Mouse (Mus musculus): ENCODE data around the gene Lrwd1. TPM values are rescaled to one million over a fixed set of nuclear protein-coding genes. Genes with fewer than 3 reads are reported as not detected.

The Lrwd1 gene
- polyA plus RNA-seq, 1 experiment from 2014 or later: 49.1 TPM

- peak; percentile 4; the same call in 1 of the 2 replicates for ATAC-seq (ENCODE audit: insufficient number of reproducible peaks, insufficient read depth, low FRiP score, low TSS enrichment)
- 10% methylated on average over 20 of the region's 21 CpGs for WGBS
- peak overlapping the region; percentile 4 for H3K9ac ChIP-seq
- H3K4me1 ChIP-seq: peaks cover 13% of the 10 kb centered on the region
- peaks cover 27% of the 10 kb centered on the region for H3K27me3 ChIP-seq
- no peak overlapping the region for H3K27ac ChIP-seq
- H3K9me3 ChIP-seq: no peaks in the 10 kb centered on the region
- H3K36me3 ChIP-seq: no peaks in the 10 kb centered on the region
- H3K4me2 ChIP-seq (replicated peaks): peak overlapping the region; percentile 85
- H3K4me3 ChIP-seq: peak overlapping the region; percentile 60
Measured at GRCm38 (mm10) chr5:136084891-136085651, 50.8 kb downstream of the Lrwd1 start.

GRCm38 (mm10) chr5:136084144-136084881 lies 51.6 kb downstream of the Lrwd1 start:
- no peaks in the 10 kb centered on the region for H3K36me3 ChIP-seq
- H3K4me2 ChIP-seq (replicated peaks): peak overlapping the region; percentile 85
- peaks cover 27% of the 10 kb centered on the region for H3K27me3 ChIP-seq
- peak overlapping the region; percentile 64 for H3K9ac ChIP-seq
- H3K4me3 ChIP-seq: peak overlapping the region; percentile 60
- 3% methylated on average over 23 of the region's 23 CpGs for WGBS
- 0 out of 2 replicates have a peak overlapping the region, but pooled peaks have one; percentile 0 for H3K27ac ChIP-seq
- no peak; the same call in 1 of the 2 replicates for ATAC-seq (ENCODE audit: insufficient number of reproducible peaks, insufficient read depth, low FRiP score, low TSS enrichment)
- peaks cover 13% of the 10 kb centered on the region for H3K4me1 ChIP-seq
- no peaks in the 10 kb centered on the region for H3K9me3 ChIP-seq

GRCm38 (mm10) chr5:136083669-136084107 lies 52.2 kb downstream of the Lrwd1 start, which contains the start of gene Rasa4:
Gene Rasa4, plus strand, starts transcription at chr5:136083916.
- Histone ChIP-seq H3K9me3 (no peaks in the 10 kb centered on the region), H3K4me2 (replicated peaks) (peak within 1 kb of the TSS; percentile 85), H3K9ac (peak within 1 kb of the TSS; percentile 64), H3K4me3 (peak within 1 kb of the TSS; percentile 60), H3K4me1 (peaks cover 13% of the 10 kb centered on the region), H3K27me3 (peaks cover 27% of the 10 kb centered on the region), H3K36me3 (no peaks in the 10 kb centered on the region), H3K27ac (0 out of 2 replicates have a peak within 1 kb of the TSS, but pooled peaks have one; percentile 0)
- peak; percentile 91 for ATAC-seq (ENCODE audit: insufficient number of reproducible peaks, insufficient read depth, low FRiP score, low TSS enrichment)
- WGBS: under 1% methylated on average over 24 of the region's 28 CpGs

GRCm38 (mm10) chr5:136082345-136082744 lies 53.5 kb downstream of the Lrwd1 start:
- Histone ChIP-seq H3K4me1 (peaks cover 13% of the 10 kb centered on the region), H3K27me3 (peaks cover 24% of the 10 kb centered on the region), H3K4me2 (replicated peaks) (no peak overlapping the region), H3K27ac (no peak overlapping the region), H3K4me3 (no peak overlapping the region), H3K36me3 (no peaks in the 10 kb centered on the region), H3K9me3 (no peaks in the 10 kb centered on the region), H3K9ac (no peak overlapping the region)
- WGBS: 70% methylated on average over 4 of the region's 4 CpGs
- ATAC-seq (ENCODE audit: insufficient number of reproducible peaks, insufficient read depth, low FRiP score, low TSS enrichment): no peak

- ATAC-seq (ENCODE audit: insufficient number of reproducible peaks, insufficient read depth, low FRiP score, low TSS enrichment): no peak
Measured at GRCm38 (mm10) chr5:136078136-136078535, 57.7 kb downstream of the Lrwd1 start.

GRCm38 (mm10) chr5:136077001-136077550 lies 58.8 kb downstream of the Lrwd1 start:
- no peak for ATAC-seq (ENCODE audit: insufficient number of reproducible peaks, insufficient read depth, low FRiP score, low TSS enrichment)
- WGBS: 83% methylated on average over 9 of the region's 9 CpGs
- Histone ChIP-seq H3K9me3 (no peaks in the 10 kb centered on the region), H3K4me1 (0 out of 2 replicates have a peak, but pooled peaks cover 3% of the 10 kb centered on the region), H3K4me3 (no peak overlapping the region), H3K4me2 (replicated peaks) (no peak overlapping the region), H3K9ac (no peak overlapping the region), H3K27ac (no peak overlapping the region), H3K36me3 (no peaks in the 10 kb centered on the region), H3K27me3 (no peaks in the 10 kb centered on the region)

More at GRCm38 (mm10) chr5:136078136-136078535, 57.7 kb downstream of the Lrwd1 start:
- no peak overlapping the region for H3K9ac ChIP-seq
- 92% methylated on average over 5 of the region's 5 CpGs for WGBS
- H3K4me2 ChIP-seq (replicated peaks): no peak overlapping the region
- 0 out of 2 replicates have a peak, but pooled peaks cover under 1% of the 10 kb centered on the region for H3K4me1 ChIP-seq
- no peaks in the 10 kb centered on the region for H3K36me3 ChIP-seq
- H3K9me3 ChIP-seq: no peaks in the 10 kb centered on the region
- H3K27me3 ChIP-seq: no peaks in the 10 kb centered on the region
- H3K27ac ChIP-seq: no peak overlapping the region
- no peak overlapping the region for H3K4me3 ChIP-seq

GRCm38 (mm10) chr5:136076284-136076683 lies 59.6 kb downstream of the Lrwd1 start:
- Histone ChIP-seq H3K27me3 (no peaks in the 10 kb centered on the region), H3K9ac (no peak overlapping the region), H3K36me3 (no peaks in the 10 kb centered on the region), H3K9me3 (no peaks in the 10 kb centered on the region), H3K4me2 (replicated peaks) (no peak overlapping the region), H3K4me3 (no peak overlapping the region), H3K4me1 (0 out of 2 replicates have a peak, but pooled peaks cover 3% of the 10 kb centered on the region), H3K27ac (no peak overlapping the region)
- WGBS: 42% methylated on average over 7 of the region's 7 CpGs
- ATAC-seq (ENCODE audit: insufficient number of reproducible peaks, insufficient read depth, low FRiP score, low TSS enrichment): 0 out of 2 replicates have a peak, but pooled peaks have one; percentile 13

- H3K9me3 ChIP-seq: no peaks in the 10 kb centered on the region
- no peak overlapping the region for H3K27ac ChIP-seq
- no peaks in the 10 kb centered on the region for H3K36me3 ChIP-seq
- H3K9ac ChIP-seq: no peak overlapping the region
- H3K4me2 ChIP-seq (replicated peaks): no peak overlapping the region
- no peaks in the 10 kb centered on the region for H3K27me3 ChIP-seq
- H3K4me3 ChIP-seq: no peak overlapping the region
- no peak for ATAC-seq (ENCODE audit: insufficient number of reproducible peaks, insufficient read depth, low FRiP score, low TSS enrichment)
- H3K4me1 ChIP-seq: 0 out of 2 replicates have a peak, but pooled peaks cover 3% of the 10 kb centered on the region
- 85% methylated on average over 5 of the region's 5 CpGs for WGBS
Measured at GRCm38 (mm10) chr5:136075076-136075475, 60.8 kb downstream of the Lrwd1 start.

GRCm38 (mm10) chr5:136073526-136073925 lies 62.3 kb downstream of the Lrwd1 start:
- no peak overlapping the region for H3K9ac ChIP-seq
- no peak overlapping the region for H3K27ac ChIP-seq
- WGBS: 72% methylated on average over 11 of the region's 11 CpGs
- no peaks in the 10 kb centered on the region for H3K27me3 ChIP-seq
- no peaks in the 10 kb centered on the region for H3K9me3 ChIP-seq
- no peaks in the 10 kb centered on the region for H3K36me3 ChIP-seq
- no peak overlapping the region for H3K4me2 ChIP-seq (replicated peaks)
- H3K4me3 ChIP-seq: no peak overlapping the region
- H3K4me1 ChIP-seq: 0 out of 2 replicates have a peak, but pooled peaks cover 3% of the 10 kb centered on the region
- no peak for ATAC-seq (ENCODE audit: insufficient number of reproducible peaks, insufficient read depth, low FRiP score, low TSS enrichment)

GRCm38 (mm10) chr5:136073051-136073450 lies 62.8 kb downstream of the Lrwd1 start:
- no peaks in the 10 kb centered on the region for H3K9me3 ChIP-seq
- no peaks in the 10 kb centered on the region for H3K27me3 ChIP-seq
- no peak overlapping the region for H3K9ac ChIP-seq
- 0 out of 2 replicates have a peak, but pooled peaks cover 3% of the 10 kb centered on the region for H3K4me1 ChIP-seq
- no peaks in the 10 kb centered on the region for H3K36me3 ChIP-seq
- no peak overlapping the region for H3K4me2 ChIP-seq (replicated peaks)
- no peak overlapping the region for H3K27ac ChIP-seq
- WGBS: 64% methylated on average over 6 of the region's 6 CpGs
- no peak overlapping the region for H3K4me3 ChIP-seq
- no peak for ATAC-seq (ENCODE audit: insufficient number of reproducible peaks, insufficient read depth, low FRiP score, low TSS enrichment)

Measured in embryonic facial prominence, embryonic 12.5 days (tissue).